Mouse (Mus musculus): ENCODE results near the gene Mapkapk2.

DNA sequence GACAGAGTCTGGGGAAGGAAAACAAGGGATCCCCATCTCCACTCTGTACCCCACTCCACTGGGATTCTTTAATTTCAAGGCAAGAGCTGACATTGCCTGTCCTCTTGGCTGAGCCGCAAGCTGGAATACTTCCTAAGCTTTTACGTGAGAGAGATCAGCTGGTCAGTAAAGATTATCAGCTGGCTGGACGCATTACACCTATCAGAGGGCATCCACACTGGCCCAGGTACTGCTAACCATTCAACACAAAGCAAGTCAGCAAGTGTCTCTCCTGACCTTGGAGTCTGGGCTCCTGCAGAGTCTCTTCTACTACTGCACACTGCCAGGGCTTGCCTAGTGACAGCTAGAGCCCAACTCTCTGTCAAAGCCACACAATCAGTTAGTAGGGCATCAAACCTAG lies 6.1 kb downstream of the Mapkapk2 start:
- TF ChIP-seq UBTF (IDR thresholded peaks at IDR 0.05; ENCODE audit: borderline replicate concordance, insufficient read depth, low read depth, low read length): no peak
- no peak for TF ChIP-seq SIN3A (IDR thresholded peaks at IDR 0.05; ENCODE audit: low read length)
- no peak for TF ChIP-seq CTCF (IDR thresholded peaks at IDR 0.05 in 2 of 3, conservative IDR thresholded peaks at IDR 0.05 in 1 of 3; ENCODE audit: control insufficient read depth in 1 of 3, insufficient read depth in 1 of 3, low read depth in 2 of 3, low read length in 3 of 3, poor library complexity in 1 of 3, severe bottlenecking in 1 of 3)
- TF ChIP-seq MXI1 (IDR thresholded peaks at IDR 0.05; ENCODE audit: low read depth, low read length): no peak
- no peak for TF ChIP-seq GABPA (IDR thresholded peaks at IDR 0.05; ENCODE audit: low read depth, low read length)
- TF ChIP-seq HCFC1 (IDR thresholded peaks at IDR 0.05; ENCODE audit: low read depth, low read length): no peak
- no peak for TF ChIP-seq SMC3 (IDR thresholded peaks at IDR 0.05; ENCODE audit: low read depth, low read length)
- TF ChIP-seq MEF2A (IDR thresholded peaks at IDR 0.05; ENCODE audit: extremely low read depth, insufficient replicate concordance, low read depth, low read length, poor library complexity, severe bottlenecking): no peak
- TF ChIP-seq EP300 (IDR thresholded peaks at IDR 0.05; ENCODE audit: low read depth in 1 of 2, low read length in 2 of 2): no peak
- TF ChIP-seq GATA1 (IDR thresholded peaks at IDR 0.05; ENCODE audit: low read depth, low read length): no peak
- no peak for TF ChIP-seq MAZ (IDR thresholded peaks at IDR 0.05; ENCODE audit: low read depth, low read length)
- no peak for TF ChIP-seq NELFE (IDR thresholded peaks at IDR 0.05; ENCODE audit: low read depth, low read length)
